Mouse (Mus musculus) lung, postnatal 10 days (tissue): Measurements from ENCODE around the gene Gm15080.
"Not testable (repeated sequence)": the region's sequence is repeated elsewhere in the genome, so short reads cannot be mapped to it uniquely, and the experiment has no call there.

Source experiments
- DNase-seq: peaks from one replicate; pipeline ENCODE4 v3.0.0; 2021

Gm15080 gene

DNA sequence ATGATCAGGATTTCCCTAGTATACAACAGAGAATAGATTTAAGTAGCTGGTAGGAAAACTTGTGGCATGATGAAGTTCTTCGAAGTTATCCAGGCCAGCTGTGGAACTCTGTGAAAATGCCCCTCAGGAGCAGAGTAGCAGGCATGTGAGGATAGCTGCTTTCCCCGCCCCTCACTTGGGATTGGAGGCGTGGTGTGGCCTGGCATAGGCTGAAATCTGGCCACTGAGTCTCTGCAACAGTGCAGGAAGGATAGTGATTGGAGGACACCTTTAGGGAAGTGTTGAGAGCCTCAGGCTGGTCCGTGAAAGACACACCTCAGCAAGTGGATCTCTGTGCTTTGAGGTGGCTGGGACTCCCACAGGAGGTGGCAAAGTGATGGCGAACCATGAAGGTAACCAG is at the start of gene Gm15080:
TSS of gene Gm15080 (plus strand) at position 301 of the 400 bp plus-strand sequence.
- DNase-seq, result not testable (repeated sequence)
